Mouse (Mus musculus) myocyte (in vitro differentiated cells): ENCODE measurements around the gene Tnr.

ENCODE experiments used
- MYOG ChIP-seq, 3 experiments: IDR thresholded peaks; one replicate each; pipeline ENCODE4 v1.6.1; 2011; ENCODE audit warnings: control low read depth in 2 of 3, low read depth in 2 of 3, mild to moderate bottlenecking in 2 of 3; ENCODE audit not compliant: insufficient read length in 2 of 3, control insufficient read depth in 1 of 3, insufficient read depth in 1 of 3
- POLR2A ChIP-seq: IDR thresholded peaks from one replicate; pipeline ENCODE4 v1.6.1; 2011; ENCODE audit warnings: low read depth, mild to moderate bottlenecking, control low read depth, moderate library complexity; ENCODE audit not compliant: insufficient read length
- POLR2AphosphoS2 ChIP-seq: IDR thresholded peaks from one replicate; pipeline ENCODE4 v1.6.1; 2011; ENCODE audit warnings: low read depth, control low read depth; ENCODE audit not compliant: insufficient read length
- SRF ChIP-seq: IDR thresholded peaks from one replicate; pipeline ENCODE4 v1.6.1; 2011; ENCODE audit warnings: low read depth; ENCODE audit not compliant: control insufficient read depth, insufficient read length
- TCF12 ChIP-seq: IDR thresholded peaks from one replicate; pipeline ENCODE4 v1.6.1; 2011; ENCODE audit warnings: mild to moderate bottlenecking, control low read depth; ENCODE audit not compliant: poor library complexity, insufficient read depth, severe bottlenecking
- TCF3 ChIP-seq: IDR thresholded peaks from one replicate; pipeline ENCODE4 v1.6.1; 2011; ENCODE audit warnings: low read depth, control low read depth; ENCODE audit not compliant: insufficient read length
- USF1 ChIP-seq: IDR thresholded peaks from one replicate; pipeline ENCODE4 v1.6.1; 2011; ENCODE audit warnings: low read depth, mild to moderate bottlenecking, control low read depth, moderate library complexity

- TF ChIP-seq MYOG (IDR thresholded peaks at IDR 0.05; ENCODE audit: control insufficient read depth in 1 of 3, insufficient read depth in 1 of 3, insufficient read length in 2 of 3, low read depth in 2 of 3), result no peak
- TF ChIP-seq POLR2AphosphoS2, result no peak
- no peak for TF ChIP-seq SRF
- TF ChIP-seq TCF12, result no peak
- TF ChIP-seq USF1, result no peak
- TF ChIP-seq POLR2A, result no peak
- TF ChIP-seq TCF3, result no peak
Measured at GRCm38 (mm10) chr1:159664945-159665344, 141.4 kb downstream of the Tnr start.
